Mouse (Mus musculus): ENCODE measurements around the gene Tesmin. TPM values are rescaled to one million over a fixed set of nuclear protein-coding genes. Genes with fewer than 3 reads are reported as not detected.

Gene Tesmin
- polyA plus RNA-seq, 1 experiment from 2014 or later, result 0.20 TPM

GRCm38 (mm10) chr19:3435824-3436223 is 47.2 kb downstream of the Tesmin start:
- H3K27me3 ChIP-seq (ENCODE audit: control insufficient read depth, insufficient read depth, low read length), result no peaks in the 10 kb centered on the region
- H3K9me3 ChIP-seq (replicated peaks; ENCODE audit: control insufficient read depth, low read length), result no peaks in the 10 kb centered on the region
- no peak overlapping the region for H3K4me3 ChIP-seq (ENCODE audit: low read depth, low read length)
- no peak overlapping the region for H3K4me2 ChIP-seq (ENCODE audit: low read depth, low read length)
- DNase-seq (ENCODE audit: low spot score) (no peak), ATAC-seq (replicated peaks; ENCODE audit: insufficient number of reproducible peaks, low FRiP score, low TSS enrichment, low read depth) (no peak)
- no peaks in the 10 kb centered on the region; the same call in 1 of the 2 replicates for H3K4me1 ChIP-seq (ENCODE audit: control insufficient read depth, insufficient read depth, low read length)
- WGBS, result 80% methylated on average over 3 of the region's 3 CpGs
- no peaks in the 10 kb centered on the region for H3K36me3 ChIP-seq (replicated peaks; ENCODE audit: control insufficient read depth, insufficient read depth, low read depth, low read length)
- H3K9ac ChIP-seq (replicated peaks; ENCODE audit: low read length), result no peak overlapping the region
- no peak overlapping the region for H3K27ac ChIP-seq (replicated peaks; ENCODE audit: low read depth, low read length)

- Histone ChIP-seq H3K36me3 (replicated peaks; ENCODE audit: control insufficient read depth, insufficient read depth, low read depth, low read length) (no peaks in the 10 kb centered on the region), H3K9ac (replicated peaks; ENCODE audit: low read length) (no peak overlapping the region), H3K4me1 (ENCODE audit: control insufficient read depth, insufficient read depth, low read length) (no peaks in the 10 kb centered on the region; the same call in 1 of the 2 replicates), H3K27me3 (ENCODE audit: control insufficient read depth, insufficient read depth, low read length) (no peaks in the 10 kb centered on the region), H3K4me2 (ENCODE audit: low read depth, low read length) (no peak overlapping the region), H3K27ac (replicated peaks; ENCODE audit: low read depth, low read length) (no peak overlapping the region), H3K4me3 (ENCODE audit: low read depth, low read length) (no peak overlapping the region), H3K9me3 (replicated peaks; ENCODE audit: control insufficient read depth, low read length) (no peaks in the 10 kb centered on the region)
- ATAC-seq (replicated peaks; ENCODE audit: insufficient number of reproducible peaks, low FRiP score, low TSS enrichment, low read depth) (no peak), DNase-seq (ENCODE audit: low spot score) (no peak)
- 59% methylated on average over 9 of the region's 9 CpGs for WGBS
These were observed 48.2 kb downstream of the Tesmin start for GRCm38 (mm10) chr19:3436840-3437239.

DNA sequence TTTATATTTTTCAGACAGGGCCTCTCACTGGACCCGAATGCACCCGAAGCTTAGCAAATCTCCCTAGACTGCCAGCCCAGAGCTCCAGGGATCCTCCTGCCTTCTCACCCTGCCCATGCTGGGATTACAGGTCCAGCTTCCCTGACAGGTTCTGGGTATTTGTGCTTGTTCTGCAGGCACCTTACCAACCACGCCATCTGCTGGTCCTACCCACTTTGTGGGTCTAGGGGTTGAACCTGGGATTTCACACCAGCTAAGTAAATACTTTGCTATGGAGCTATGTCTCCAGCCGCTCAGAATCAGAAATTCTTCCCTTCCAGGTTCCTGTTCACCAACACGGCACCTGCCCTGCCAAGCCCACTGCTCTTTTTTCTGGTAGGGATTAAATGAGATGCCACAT is 49.3 kb downstream of the Tesmin start:
- Histone ChIP-seq H3K36me3 (replicated peaks; ENCODE audit: control insufficient read depth, insufficient read depth, low read depth, low read length) (no peaks in the 10 kb centered on the region), H3K27ac (replicated peaks; ENCODE audit: low read depth, low read length) (no peak overlapping the region), H3K9ac (replicated peaks; ENCODE audit: low read length) (no peak overlapping the region), H3K4me3 (ENCODE audit: low read depth, low read length) (no peak overlapping the region), H3K4me2 (ENCODE audit: low read depth, low read length) (no peak overlapping the region), H3K4me1 (ENCODE audit: control insufficient read depth, insufficient read depth, low read length) (no peaks in the 10 kb centered on the region; the same call in 1 of the 2 replicates), H3K27me3 (ENCODE audit: control insufficient read depth, insufficient read depth, low read length) (no peaks in the 10 kb centered on the region), H3K9me3 (replicated peaks; ENCODE audit: control insufficient read depth, low read length) (no peaks in the 10 kb centered on the region)
- ATAC-seq (replicated peaks; ENCODE audit: insufficient number of reproducible peaks, low FRiP score, low TSS enrichment, low read depth) (no peak), DNase-seq (ENCODE audit: low spot score) (no peak)
- 64% methylated on average over 5 of the region's 5 CpGs for WGBS

- no peaks in the 10 kb centered on the region for H3K9me3 ChIP-seq (replicated peaks; ENCODE audit: control insufficient read depth, low read length)
- no peak overlapping the region for H3K27ac ChIP-seq (replicated peaks; ENCODE audit: low read depth, low read length)
- DNase-seq (ENCODE audit: low spot score) (no peak), ATAC-seq (replicated peaks; ENCODE audit: insufficient number of reproducible peaks, low FRiP score, low TSS enrichment, low read depth) (0 out of 2 replicates have a peak, but pooled peaks have one; percentile 36)
- no peaks in the 10 kb centered on the region for H3K4me1 ChIP-seq (ENCODE audit: control insufficient read depth, insufficient read depth, low read length)
- H3K9ac ChIP-seq (replicated peaks; ENCODE audit: low read length), result no peak overlapping the region
- H3K27me3 ChIP-seq (ENCODE audit: control insufficient read depth, insufficient read depth, low read length), result no peaks in the 10 kb centered on the region
- H3K4me2 ChIP-seq (ENCODE audit: low read depth, low read length), result no peak overlapping the region
- no peaks in the 10 kb centered on the region for H3K36me3 ChIP-seq (replicated peaks; ENCODE audit: control insufficient read depth, insufficient read depth, low read depth, low read length)
- no peak overlapping the region for H3K4me3 ChIP-seq (ENCODE audit: low read depth, low read length)
- 43% methylated on average over 5 of the region's 5 CpGs for WGBS
These were observed 52.0 kb downstream of the Tesmin start for GRCm38 (mm10) chr19:3440667-3441066.

- no peak overlapping the region for H3K4me2 ChIP-seq (ENCODE audit: low read depth, low read length)
- H3K9me3 ChIP-seq (replicated peaks; ENCODE audit: control insufficient read depth, low read length), result no peaks in the 10 kb centered on the region
These were observed 52.4 kb downstream of the Tesmin start for GRCm38 (mm10) chr19:3441092-3441491.

DNA sequence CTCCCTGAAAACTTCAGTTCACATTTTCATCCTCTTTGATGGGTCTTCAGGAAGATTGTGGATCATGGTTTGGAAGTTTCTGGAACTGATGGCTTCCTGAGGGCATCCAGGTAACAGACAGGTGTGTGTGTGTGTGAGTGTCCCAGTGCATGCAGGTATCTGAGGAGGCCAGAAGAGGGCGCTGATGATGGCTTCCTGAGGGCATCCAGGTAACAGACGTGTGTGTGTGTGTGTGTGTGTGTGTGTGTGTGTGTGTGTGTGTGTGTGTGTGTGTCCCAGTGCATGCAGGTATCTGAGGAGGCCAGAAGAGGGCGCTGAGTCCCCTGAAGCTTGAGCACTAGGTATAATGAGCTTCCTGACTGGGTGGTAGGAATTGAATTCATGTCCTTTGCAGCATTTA is 58.7 kb downstream of the Tesmin start:
- H3K4me1 ChIP-seq (ENCODE audit: control insufficient read depth, insufficient read depth, low read length), result no peaks in the 10 kb centered on the region
- H3K9ac ChIP-seq (replicated peaks; ENCODE audit: low read length), result no peak overlapping the region
- H3K27me3 ChIP-seq (ENCODE audit: control insufficient read depth, insufficient read depth, low read length), result no peaks in the 10 kb centered on the region
- ATAC-seq (replicated peaks; ENCODE audit: insufficient number of reproducible peaks, low FRiP score, low TSS enrichment, low read depth) (no peak), DNase-seq (ENCODE audit: low spot score) (no peak)
- WGBS, result 71% methylated on average over 3 of the region's 3 CpGs
- H3K36me3 ChIP-seq (replicated peaks; ENCODE audit: control insufficient read depth, insufficient read depth, low read depth, low read length), result no peaks in the 10 kb centered on the region
- no peak overlapping the region for H3K4me3 ChIP-seq (ENCODE audit: low read depth, low read length)
- no peak overlapping the region for H3K4me2 ChIP-seq (ENCODE audit: low read depth, low read length)
- no peak overlapping the region for H3K27ac ChIP-seq (replicated peaks; ENCODE audit: low read depth, low read length)
- no peaks in the 10 kb centered on the region for H3K9me3 ChIP-seq (replicated peaks; ENCODE audit: control insufficient read depth, low read length)

More at GRCm38 (mm10) chr19:3441092-3441491, 52.4 kb downstream of the Tesmin start:
- no peak for ATAC-seq (replicated peaks; ENCODE audit: insufficient number of reproducible peaks, low FRiP score, low TSS enrichment, low read depth)
- Histone ChIP-seq H3K4me3 (ENCODE audit: low read depth, low read length) (no peak overlapping the region), H3K36me3 (replicated peaks; ENCODE audit: control insufficient read depth, insufficient read depth, low read depth, low read length) (no peaks in the 10 kb centered on the region), H3K9ac (replicated peaks; ENCODE audit: low read length) (no peak overlapping the region), H3K27me3 (ENCODE audit: control insufficient read depth, insufficient read depth, low read length) (no peaks in the 10 kb centered on the region), H3K27ac (replicated peaks; ENCODE audit: low read depth, low read length) (no peak overlapping the region), H3K4me1 (ENCODE audit: control insufficient read depth, insufficient read depth, low read length) (no peaks in the 10 kb centered on the region)
- 31% methylated on average over 10 of the region's 10 CpGs for WGBS
- no peak for DNase-seq (ENCODE audit: low spot score)

GRCm38 (mm10) chr19:3449248-3449647 is 60.6 kb downstream of the Tesmin start:
- Histone ChIP-seq H3K4me3 (ENCODE audit: low read depth, low read length) (no peak overlapping the region), H3K4me2 (ENCODE audit: low read depth, low read length) (no peak overlapping the region), H3K9ac (replicated peaks; ENCODE audit: low read length) (no peak overlapping the region), H3K27me3 (ENCODE audit: control insufficient read depth, insufficient read depth, low read length) (no peaks in the 10 kb centered on the region), H3K9me3 (replicated peaks; ENCODE audit: control insufficient read depth, low read length) (no peaks in the 10 kb centered on the region), H3K36me3 (replicated peaks; ENCODE audit: control insufficient read depth, insufficient read depth, low read depth, low read length) (no peaks in the 10 kb centered on the region; the same call in 1 of the 2 replicates), H3K4me1 (ENCODE audit: control insufficient read depth, insufficient read depth, low read length) (no peaks in the 10 kb centered on the region), H3K27ac (replicated peaks; ENCODE audit: low read depth, low read length) (no peak overlapping the region)
- ATAC-seq (replicated peaks; ENCODE audit: insufficient number of reproducible peaks, low FRiP score, low TSS enrichment, low read depth) (no peak), DNase-seq (ENCODE audit: low spot score) (no peak)
- WGBS, result 75% methylated on average over 3 of the region's 3 CpGs

DNA sequence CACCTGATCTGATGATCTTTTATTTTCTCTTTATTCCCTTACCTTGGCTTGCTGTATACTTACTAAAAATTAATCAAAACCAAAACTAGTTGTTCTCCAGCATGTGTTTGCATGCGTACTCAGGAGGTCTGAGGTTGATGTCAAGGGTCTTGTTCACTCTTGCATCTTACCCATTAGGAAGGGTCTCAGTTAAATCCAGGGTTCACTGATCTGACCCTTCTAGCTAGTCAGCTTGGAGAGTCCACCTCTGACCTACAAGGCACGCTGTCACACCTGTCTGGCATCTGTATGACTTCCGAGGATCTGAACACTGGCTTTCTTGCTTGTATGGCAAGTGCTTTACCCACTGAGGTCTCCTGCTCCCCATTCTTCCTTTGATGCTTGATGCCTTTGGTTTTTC is 62.1 kb downstream of the Tesmin start:
- DNase-seq (ENCODE audit: low spot score), result no peak
- no peak for ATAC-seq (replicated peaks; ENCODE audit: insufficient number of reproducible peaks, low FRiP score, low TSS enrichment, low read depth)
- H3K36me3 ChIP-seq (replicated peaks; ENCODE audit: control insufficient read depth, insufficient read depth, low read depth, low read length), result peaks cover 6% of the 10 kb centered on the region; the same call in 1 of the 2 replicates

More for the DNA sequence above, 62.1 kb downstream of the Tesmin start:
- Histone ChIP-seq H3K9me3 (replicated peaks; ENCODE audit: control insufficient read depth, low read length) (no peaks in the 10 kb centered on the region), H3K4me3 (ENCODE audit: low read depth, low read length) (no peak overlapping the region), H3K27ac (replicated peaks; ENCODE audit: low read depth, low read length) (no peak overlapping the region), H3K4me1 (ENCODE audit: control insufficient read depth, insufficient read depth, low read length) (no peaks in the 10 kb centered on the region), H3K9ac (replicated peaks; ENCODE audit: low read length) (no peak overlapping the region), H3K4me2 (ENCODE audit: low read depth, low read length) (no peak overlapping the region), H3K27me3 (ENCODE audit: control insufficient read depth, insufficient read depth, low read length) (no peaks in the 10 kb centered on the region)
- WGBS, result 91% methylated on average over 3 of the region's 3 CpGs
